Mouse (Mus musculus): ENCODE results near the gene E2f8.

E2f8 gene

GRCm38 (mm10) chr7:48891029-48891428, 9.6 kb upstream of the E2f8 start:
- DNase-seq (ENCODE audit: low spot score) = no peak

GRCm38 (mm10) chr7:48888751-48889150, 7.4 kb upstream of the E2f8 start:
- DNase-seq (ENCODE audit: low spot score) = no peak

GRCm38 (mm10) chr7:48887973-48888372, 6.6 kb upstream of the E2f8 start:
- DNase-seq (ENCODE audit: low spot score) = no peak

GRCm38 (mm10) chr7:48884266-48884611, 2.8 kb upstream of the E2f8 start:
- DNase-seq (ENCODE audit: low spot score) = no peak

GRCm38 (mm10) chr7:48883525-48884265, 2.3 kb upstream of the E2f8 start:
- DNase-seq (ENCODE audit: low spot score) = no peak

- DNase-seq (ENCODE audit: low spot score) = no peak
These were observed 694 bp upstream of the E2f8 start for GRCm38 (mm10) chr7:48881971-48882609.

- peak; percentile 89 for DNase-seq (ENCODE audit: low spot score)
These were observed 560 bp downstream of the E2f8 start for GRCm38 (mm10) chr7:48880591-48881481.

- DNase-seq (ENCODE audit: low spot score) = no peak
These were observed 1.8 kb downstream of the E2f8 start for GRCm38 (mm10) chr7:48879574-48879973.

GRCm38 (mm10) chr7:48877786-48878390, 3.5 kb downstream of the E2f8 start:
- no peak for DNase-seq (ENCODE audit: low spot score)

- peak; percentile 42 for DNase-seq (ENCODE audit: low spot score)
These were observed 4.9 kb downstream of the E2f8 start for GRCm38 (mm10) chr7:48876526-48876925.

- no peak for DNase-seq (ENCODE audit: low spot score)
These were observed 6.3 kb downstream of the E2f8 start for GRCm38 (mm10) chr7:48875096-48875495.

GRCm38 (mm10) chr7:48871292-48871691, 10.1 kb downstream of the E2f8 start:
- no peak for DNase-seq (ENCODE audit: low spot score)

GRCm38 (mm10) chr7:48870579-48871180, 10.7 kb downstream of the E2f8 start:
- no peak for DNase-seq (ENCODE audit: low spot score)

- no peak for DNase-seq (ENCODE audit: low spot score)
These were observed 11.3 kb downstream of the E2f8 start for GRCm38 (mm10) chr7:48870144-48870543.

- DNase-seq (ENCODE audit: low spot score) = no peak
These were observed 13.8 kb downstream of the E2f8 start for GRCm38 (mm10) chr7:48867576-48867975.

- no peak for DNase-seq (ENCODE audit: low spot score)
These were observed 16.5 kb downstream of the E2f8 start for GRCm38 (mm10) chr7:48864671-48865458.

- DNase-seq (ENCODE audit: low spot score) = no peak
These were observed 17.2 kb downstream of the E2f8 start for GRCm38 (mm10) chr7:48864199-48864598.

GRCm38 (mm10) chr7:48861796-48862195, 19.6 kb downstream of the E2f8 start:
- DNase-seq (ENCODE audit: low spot score) = no peak

- DNase-seq (ENCODE audit: low spot score) = no peak
These were observed 20.4 kb downstream of the E2f8 start for GRCm38 (mm10) chr7:48860948-48861347.

GRCm38 (mm10) chr7:48859362-48859761, 22.0 kb downstream of the E2f8 start:
- no peak for DNase-seq (ENCODE audit: low spot score)

GRCm38 (mm10) chr7:48858257-48858656, 23.1 kb downstream of the E2f8 start:
- no peak for DNase-seq (ENCODE audit: low spot score)

Measured in left cerebral cortex, adult 11 months (tissue).